Mouse (Mus musculus) frontal cortex, adult (tissue): ENCODE measurements at regions not wholly inside any gene's neighbourhood (a gene's known extent, or its start where the extent isn't known, plus 50 kb on each side); places are given as distances from the start of the nearest gene placed in this dataset.

ENCODE experiments used
- ATAC-seq: cut with Nextera tagmentation; 2 replicates; pipeline ENCODE4 v1.9.2; 2017; ENCODE audit warnings: mild to moderate bottlenecking, moderate library complexity, mixed read lengths; ENCODE audit not compliant: low TSS enrichment

GRCm38 (mm10) chr15:50942429-50942828, 2942.3 kb upstream of the Gm7489 start:
- no peak for ATAC-seq

GRCm38 (mm10) chr15:50944976-50945375, 2939.7 kb upstream of the Gm7489 start:
- ATAC-seq, result no peak

GRCm38 (mm10) chr15:50959109-50959508, 2925.6 kb upstream of the Gm7489 start:
- ATAC-seq, result no peak

- no peak for ATAC-seq
Measured at GRCm38 (mm10) chr15:50963606-50964005, 2921.1 kb upstream of the Gm7489 start.

- no peak for ATAC-seq
Measured at GRCm38 (mm10) chr15:50964236-50964635, 2920.5 kb upstream of the Gm7489 start.

GRCm38 (mm10) chr15:50967176-50967575, 2917.5 kb upstream of the Gm7489 start:
- no peak for ATAC-seq

- no peak for ATAC-seq
Measured at GRCm38 (mm10) chr15:50970637-50971036, 2914.1 kb upstream of the Gm7489 start.

- ATAC-seq, result no peak
Measured at GRCm38 (mm10) chr15:50972593-50972992, 2912.1 kb upstream of the Gm7489 start.

GRCm38 (mm10) chr15:50974002-50974754, 2910.5 kb upstream of the Gm7489 start:
- ATAC-seq, result peak; percentile 23; the same call in 1 of the 2 replicates

GRCm38 (mm10) chr15:50989457-50989856, 2895.2 kb upstream of the Gm7489 start:
- no peak for ATAC-seq

- ATAC-seq, result no peak
Measured at GRCm38 (mm10) chr15:50991667-50992066, 2893.0 kb upstream of the Gm7489 start.

- no peak for ATAC-seq
Measured at GRCm38 (mm10) chr15:50992246-50992645, 2892.5 kb upstream of the Gm7489 start.

- peak; percentile 92 for ATAC-seq
Measured at GRCm38 (mm10) chr15:50993121-50993520, 2891.6 kb upstream of the Gm7489 start.

GRCm38 (mm10) chr15:50995688-50996087, 2889.0 kb upstream of the Gm7489 start:
- ATAC-seq, result no peak

- no peak for ATAC-seq
Measured at GRCm38 (mm10) chr15:50996296-50996695, 2888.4 kb upstream of the Gm7489 start.

- peak; percentile 65 for ATAC-seq
Measured at GRCm38 (mm10) chr15:50997209-50997763, 2887.4 kb upstream of the Gm7489 start.

- ATAC-seq, result no peak
Measured at GRCm38 (mm10) chr15:51038968-51039367, 2845.7 kb upstream of the Gm7489 start.

GRCm38 (mm10) chr15:51070538-51070937, 2814.2 kb upstream of the Gm7489 start:
- ATAC-seq, result no peak

GRCm38 (mm10) chr15:51071132-51071656, 2813.5 kb upstream of the Gm7489 start:
- ATAC-seq, result 0 out of 2 replicates have a peak, but pooled peaks have one; percentile 50

GRCm38 (mm10) chr15:51073678-51074077, 2811.0 kb upstream of the Gm7489 start:
- ATAC-seq, result no peak

GRCm38 (mm10) chr15:51074196-51074595, 2810.5 kb upstream of the Gm7489 start:
- no peak for ATAC-seq

GRCm38 (mm10) chr15:51083677-51084322, 2800.9 kb upstream of the Gm7489 start:
- ATAC-seq, result peak; percentile 60

- no peak for ATAC-seq
Measured at GRCm38 (mm10) chr15:51092936-51093335, 2791.8 kb upstream of the Gm7489 start.
